Mouse (Mus musculus) c-Kit-negative CD71-positive TER-119-positive erythroid progenitor cells, embryonic 14.5 days (primary cell): ENCODE measurements around the gene Hectd1.

Experiments
- DNase-seq: peaks from one replicate; pipeline ENCODE4 v3.0.0-alpha.2; 2013; ENCODE audit warnings: low read depth, low spot score

The Hectd1 gene

DNA sequence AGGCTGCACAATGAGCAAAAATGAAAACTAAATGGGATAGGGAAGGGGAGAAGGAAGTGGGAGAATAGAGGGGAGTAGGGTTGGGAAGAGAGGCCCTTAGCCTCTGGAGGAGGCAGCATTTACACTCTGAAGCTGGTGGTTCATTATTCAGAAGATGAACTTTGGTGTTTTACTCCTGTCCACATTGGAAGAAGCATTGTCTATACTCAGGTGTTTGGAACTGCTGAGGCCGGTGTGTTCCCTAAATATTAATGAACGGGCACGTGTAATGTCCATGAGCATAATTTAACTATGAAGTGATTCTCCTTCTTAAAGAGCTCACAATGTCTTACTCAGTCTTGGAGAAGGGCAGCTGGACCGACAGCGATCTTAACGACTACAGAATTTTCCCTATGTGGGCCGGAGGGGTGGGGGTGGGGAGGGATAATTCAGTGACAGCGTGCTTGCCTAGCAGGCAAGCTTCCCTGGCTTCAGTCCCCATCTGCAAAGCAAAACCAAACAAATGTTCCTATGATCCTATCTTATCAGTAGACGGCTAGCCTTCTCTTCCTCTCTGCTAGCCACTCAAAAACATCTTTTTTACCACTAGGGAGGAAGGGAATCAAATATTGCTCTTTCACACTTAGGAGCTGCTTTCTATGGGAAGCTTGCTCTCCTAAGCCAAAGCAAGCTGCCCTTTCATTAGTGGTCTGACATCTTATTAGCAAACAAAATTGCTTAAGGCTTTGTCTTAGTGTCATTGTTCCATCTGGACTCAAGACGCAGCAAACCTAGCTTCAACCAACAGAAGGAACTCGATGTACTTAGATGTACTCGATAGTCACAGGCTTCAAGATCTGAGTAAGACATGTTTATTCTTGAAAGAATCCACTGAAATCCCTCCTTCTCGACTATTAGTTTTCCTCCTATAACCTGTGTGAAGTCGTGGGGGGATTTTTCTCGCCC lies 14.5 kb upstream of the Hectd1 start:
- no peak for DNase-seq

DNA sequence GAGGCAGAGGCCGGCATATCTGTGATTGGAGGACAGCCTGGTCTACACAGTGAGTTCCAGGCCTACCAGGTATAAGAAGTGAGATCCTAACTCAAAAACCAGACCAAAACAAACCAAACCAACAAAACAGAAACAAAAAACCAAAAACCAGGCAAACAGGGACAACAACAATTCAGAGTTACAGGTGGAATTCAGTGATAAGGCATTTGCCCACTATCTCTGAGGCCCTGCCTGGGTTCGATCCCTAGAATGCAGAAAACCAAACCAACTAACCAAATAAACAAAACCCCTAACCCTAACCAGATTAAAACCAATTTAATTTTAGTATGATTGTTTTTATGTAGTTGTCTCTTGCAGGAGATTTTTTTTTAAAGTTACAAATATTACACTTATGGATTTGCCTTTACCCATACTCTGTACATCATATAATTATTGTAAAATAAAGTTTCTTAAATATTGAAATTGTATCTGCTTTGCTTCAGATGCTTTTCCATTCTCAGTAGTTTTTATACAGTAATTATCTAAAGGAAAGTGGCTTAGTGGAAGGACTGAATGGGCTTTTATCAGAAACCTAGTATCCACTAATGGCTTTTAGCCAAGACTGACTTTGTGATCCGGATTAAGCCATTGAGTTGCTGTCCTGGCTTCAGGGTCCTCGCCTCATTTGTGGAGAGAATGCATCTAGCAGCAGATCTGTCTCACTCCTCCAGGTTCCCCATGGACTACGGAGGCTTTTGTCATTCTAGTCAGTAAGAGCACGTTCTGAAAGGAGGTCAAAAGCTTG lies 12.9 kb upstream of the Hectd1 start:
- no peak for DNase-seq

DNA sequence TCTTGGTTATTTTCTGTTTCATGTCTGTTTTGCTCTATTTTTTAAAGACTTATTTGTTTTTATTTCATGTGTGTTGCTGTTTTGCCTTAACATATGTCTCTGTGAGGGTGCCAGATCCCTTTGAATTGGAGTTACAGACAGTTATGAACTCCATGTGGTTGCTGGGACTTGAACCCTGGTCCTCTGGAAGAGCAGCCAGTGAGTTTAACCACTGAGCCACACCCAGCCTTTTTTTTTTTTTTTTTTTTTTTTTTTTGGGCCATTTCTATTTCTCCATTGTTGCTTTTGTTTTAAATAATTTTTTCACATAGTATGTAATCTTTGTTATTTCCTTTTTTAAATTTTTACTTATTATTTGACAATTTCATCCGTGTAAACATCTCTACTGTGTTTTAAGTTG lies 10.5 kb upstream of the Hectd1 start:
- no peak for DNase-seq

DNA sequence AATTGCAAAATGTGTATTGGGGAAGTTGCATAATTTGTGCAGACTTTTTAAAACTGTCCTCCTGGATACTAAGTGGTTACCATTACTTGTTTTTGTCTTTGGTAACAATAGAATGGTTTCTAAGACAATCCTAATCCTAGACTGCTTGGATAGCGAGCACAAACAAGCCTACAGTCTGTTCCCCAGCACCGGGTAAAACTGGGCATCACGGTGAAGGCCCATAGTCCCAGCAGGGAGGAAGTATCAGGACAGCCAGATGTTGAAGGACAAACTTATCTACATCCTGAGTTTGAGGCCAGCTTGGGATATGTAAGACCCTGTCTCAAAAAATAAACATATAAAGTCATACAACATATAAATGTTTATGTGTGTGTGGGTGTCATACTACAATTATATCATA lies 5.9 kb upstream of the Hectd1 start:
- no peak for DNase-seq

DNA sequence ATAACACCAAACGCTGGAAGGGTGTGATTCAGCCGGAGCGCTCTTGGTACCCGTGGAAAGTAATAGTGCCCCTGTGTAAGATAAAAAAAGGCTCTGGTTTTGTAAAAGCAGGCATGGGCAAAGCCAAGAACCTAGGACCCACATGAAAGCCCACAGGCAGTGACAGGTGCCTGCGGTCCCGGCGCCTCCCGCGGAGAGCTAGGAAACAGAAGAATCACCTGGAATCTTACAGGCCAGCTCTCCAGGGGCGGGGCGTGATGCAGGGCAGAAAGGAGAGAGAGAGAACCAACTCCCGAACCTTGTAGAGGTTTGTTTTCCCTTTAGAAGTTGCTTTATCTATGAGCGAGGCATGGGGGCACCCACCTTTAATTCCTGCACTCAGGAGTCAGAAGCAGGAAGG lies 2.6 kb upstream of the Hectd1 start:
- no peak for DNase-seq

DNA sequence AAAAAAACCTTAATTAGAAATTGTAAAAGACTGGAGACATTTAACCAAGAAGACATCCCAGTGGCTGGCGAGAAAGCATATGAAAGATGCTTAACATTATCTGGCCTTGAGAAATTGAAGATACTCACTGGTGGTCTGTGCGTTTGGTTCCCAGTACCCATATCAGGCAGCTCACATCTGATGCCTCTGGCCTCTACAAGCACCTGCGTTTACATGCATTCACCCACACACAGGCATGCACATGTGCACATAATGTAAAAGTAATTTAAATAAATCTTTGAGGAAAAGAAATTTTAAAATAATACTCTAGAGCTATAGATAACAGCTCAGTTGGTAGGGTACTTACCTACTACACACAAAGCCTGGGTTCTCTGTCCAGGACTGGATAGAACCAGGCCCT lies 2.0 kb upstream of the Hectd1 start:
- no peak for DNase-seq

DNA sequence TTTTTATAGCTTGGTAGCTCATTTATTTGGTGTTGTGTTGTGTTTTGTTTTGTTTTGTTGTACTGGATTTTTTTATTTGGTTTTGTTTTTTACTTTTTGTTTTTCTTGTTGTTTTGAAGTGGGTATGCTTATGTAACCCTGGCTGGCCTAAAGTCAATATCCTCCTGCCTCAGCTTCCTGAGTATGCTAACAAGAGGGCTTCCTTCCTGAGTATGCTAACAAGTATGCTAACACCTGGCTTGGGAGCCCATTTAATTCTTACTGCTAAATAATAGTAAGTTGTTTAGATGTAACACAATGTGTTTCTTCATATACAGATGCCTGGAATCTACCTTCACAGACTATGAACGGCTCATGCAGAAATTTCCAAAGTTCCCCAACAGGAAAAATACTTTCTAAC lies 1.3 kb upstream of the Hectd1 start:
- DNase-seq: no peak

DNA sequence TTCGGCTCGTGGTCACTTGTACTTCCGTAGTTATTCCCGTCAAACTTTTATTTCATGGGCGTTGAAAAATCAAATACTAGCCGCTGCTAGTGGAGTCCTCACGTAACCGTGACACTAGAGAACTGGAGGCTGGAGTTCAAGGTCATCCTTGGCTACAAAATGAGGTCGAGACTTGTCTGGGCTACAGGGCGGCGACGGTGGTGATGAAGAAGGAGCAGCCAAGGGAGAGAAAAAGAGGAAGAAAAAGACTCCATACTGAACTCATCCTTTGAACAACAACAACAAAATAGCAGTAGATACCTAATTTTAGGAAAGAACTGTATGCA lies 704 bp upstream of the Hectd1 start:
- DNase-seq: no peak

DNA sequence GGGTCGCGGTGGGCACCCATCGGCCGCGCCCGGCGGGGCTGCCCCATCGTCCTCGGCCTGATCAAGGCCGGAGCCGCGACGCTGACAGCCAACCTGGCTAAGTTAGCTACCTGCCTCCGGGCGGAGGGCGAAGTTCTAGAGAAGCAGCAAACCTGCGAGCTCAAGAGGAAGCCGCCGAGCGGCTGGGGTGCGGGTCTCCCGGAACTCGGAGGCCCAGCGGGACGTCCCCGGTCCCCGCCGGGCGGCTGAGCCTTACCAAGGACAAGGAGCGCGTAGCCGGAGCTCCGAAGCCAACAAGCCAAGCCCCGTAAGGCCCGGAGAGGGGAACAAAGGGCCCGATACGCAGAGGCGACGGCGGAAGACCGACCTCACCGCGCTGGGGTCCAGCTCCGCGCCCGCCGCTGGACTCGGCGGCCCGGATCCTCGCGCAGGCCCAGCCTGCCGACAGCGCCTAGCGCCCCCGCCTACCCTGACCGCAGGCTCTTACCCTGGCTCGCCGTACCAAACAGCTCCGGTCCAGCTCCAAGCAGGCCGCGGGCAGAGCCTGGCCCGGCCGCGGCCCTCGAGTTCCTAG lies 533 bp downstream of the Hectd1 start:
- DNase-seq: peak; percentile 51

DNA sequence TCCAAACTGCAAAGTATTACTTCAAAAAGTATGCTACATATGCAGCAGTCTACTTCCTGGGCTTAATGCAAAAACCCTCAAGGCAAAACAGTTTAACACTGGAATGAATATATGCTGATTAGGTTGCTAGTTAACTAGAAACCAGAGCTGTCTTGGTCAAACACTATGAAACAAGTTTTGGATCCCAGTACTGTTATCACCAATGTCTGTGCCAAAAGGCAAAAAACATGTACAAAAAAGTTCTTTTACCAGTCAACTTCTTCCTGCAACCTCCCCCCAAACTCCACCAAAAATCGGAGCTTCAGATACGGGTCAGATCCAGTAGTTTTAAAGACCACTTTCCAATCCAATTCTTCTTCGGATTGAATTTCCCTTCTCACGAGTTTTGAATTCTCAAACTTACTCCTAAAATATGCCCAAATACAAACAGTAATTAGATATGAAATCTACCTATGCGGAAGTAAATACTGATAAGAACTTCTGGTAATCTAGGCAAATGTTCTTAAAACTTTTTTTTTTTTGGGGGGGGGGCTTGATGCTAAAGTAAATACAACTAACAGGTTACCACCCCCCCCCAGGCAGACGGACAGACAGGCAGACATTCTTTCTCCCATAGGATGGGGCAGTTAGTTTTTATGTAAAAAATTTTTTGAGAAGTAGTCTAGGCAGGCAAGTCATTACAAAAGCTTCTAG lies 1.2 kb downstream of the Hectd1 start:
- no peak for DNase-seq

DNA sequence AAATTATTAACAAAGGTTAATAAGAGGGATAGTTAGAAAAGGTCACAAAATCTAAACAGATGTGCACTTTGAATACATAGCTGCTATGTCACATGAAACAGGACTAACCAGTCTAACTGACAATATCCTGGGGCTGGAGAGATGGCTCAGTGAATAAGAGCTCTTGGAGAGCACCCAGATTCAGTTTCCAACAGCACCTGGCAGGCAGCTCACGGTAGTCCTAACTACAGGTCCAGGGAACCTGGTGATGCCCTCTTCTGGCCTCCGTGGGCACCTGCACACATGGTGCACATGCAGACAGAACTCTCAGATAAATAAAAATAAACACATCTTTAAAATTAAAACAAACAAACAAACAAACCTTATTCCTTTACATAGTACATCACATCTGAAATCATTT lies 4.0 kb downstream of the Hectd1 start:
- DNase-seq: no peak

DNA sequence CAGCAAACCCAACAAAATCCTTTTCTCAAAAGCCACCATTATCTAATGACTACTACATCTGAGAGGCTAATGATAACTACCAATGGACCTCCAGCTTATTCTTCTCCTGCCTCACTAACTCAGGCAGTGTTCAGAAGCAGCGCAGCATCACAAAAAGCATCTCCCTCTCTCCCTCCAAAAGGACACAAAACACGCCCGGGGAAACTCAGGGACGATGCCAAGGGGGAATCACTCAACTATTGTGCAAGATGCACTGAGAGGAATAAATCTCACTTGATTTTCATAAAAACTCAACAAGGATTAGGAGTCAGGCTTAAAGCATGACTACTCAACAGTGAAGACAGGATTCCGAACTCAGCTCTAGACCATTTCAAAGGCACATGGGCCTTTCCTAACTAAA lies 6.0 kb downstream of the Hectd1 start:
- no peak for DNase-seq

DNA sequence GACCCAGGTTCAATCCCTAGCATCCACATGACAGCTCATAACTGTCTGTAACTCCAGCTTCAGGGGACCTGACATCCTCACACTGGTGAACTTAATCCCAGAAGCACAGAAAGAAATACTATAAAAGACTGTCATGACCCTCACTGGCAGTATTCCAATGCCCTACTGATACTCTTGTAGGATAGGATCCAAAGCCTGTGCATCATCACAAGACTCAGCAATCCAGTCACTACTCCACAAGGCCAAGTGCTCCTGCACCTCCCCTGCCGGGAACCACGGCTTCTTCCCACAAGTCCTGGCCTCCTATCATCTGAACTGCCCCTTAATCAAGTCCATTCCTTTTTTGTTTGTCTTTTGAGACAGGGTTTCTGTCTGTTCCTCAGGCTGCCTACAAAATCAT lies 6.5 kb downstream of the Hectd1 start:
- DNase-seq: no peak

DNA sequence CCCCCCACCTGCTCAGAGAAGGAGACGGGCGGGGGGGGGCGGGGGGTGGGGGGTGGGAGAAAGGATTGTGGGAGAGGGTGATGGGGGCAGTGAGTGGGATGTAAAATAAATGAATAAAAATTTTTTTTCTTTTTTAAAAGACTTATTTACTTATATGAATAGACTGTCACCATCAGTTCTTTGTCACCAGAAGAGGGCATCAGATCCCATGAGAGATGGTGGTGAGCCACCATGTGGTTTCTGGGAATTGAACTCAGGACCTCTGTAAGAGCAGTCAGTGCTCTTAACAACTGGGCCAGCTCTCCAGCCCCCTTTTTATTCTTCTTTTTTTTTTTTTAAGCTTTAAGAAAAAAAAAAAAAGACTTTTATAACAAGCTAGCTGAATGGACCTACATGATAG lies 7.1 kb downstream of the Hectd1 start:
- no peak for DNase-seq

DNA sequence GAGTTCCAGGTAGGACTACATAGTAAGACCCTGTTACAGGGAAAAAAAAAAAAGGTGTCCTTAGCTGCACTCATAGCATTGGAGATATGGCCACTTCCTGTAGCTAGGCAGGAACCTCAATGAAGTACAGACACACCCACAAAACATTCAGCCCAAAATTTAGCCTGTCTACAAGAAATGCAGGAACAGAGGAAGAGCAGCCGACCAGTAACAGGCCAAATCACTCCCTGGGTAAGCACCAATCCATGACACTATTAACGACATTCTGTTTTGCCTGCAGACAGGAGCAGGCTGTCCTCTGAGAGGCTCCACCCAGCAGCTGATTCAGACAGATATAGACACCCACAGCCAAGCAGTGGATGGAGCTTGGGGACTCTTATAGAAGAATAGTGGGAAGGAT lies 8.1 kb downstream of the Hectd1 start:
- no peak for DNase-seq

DNA sequence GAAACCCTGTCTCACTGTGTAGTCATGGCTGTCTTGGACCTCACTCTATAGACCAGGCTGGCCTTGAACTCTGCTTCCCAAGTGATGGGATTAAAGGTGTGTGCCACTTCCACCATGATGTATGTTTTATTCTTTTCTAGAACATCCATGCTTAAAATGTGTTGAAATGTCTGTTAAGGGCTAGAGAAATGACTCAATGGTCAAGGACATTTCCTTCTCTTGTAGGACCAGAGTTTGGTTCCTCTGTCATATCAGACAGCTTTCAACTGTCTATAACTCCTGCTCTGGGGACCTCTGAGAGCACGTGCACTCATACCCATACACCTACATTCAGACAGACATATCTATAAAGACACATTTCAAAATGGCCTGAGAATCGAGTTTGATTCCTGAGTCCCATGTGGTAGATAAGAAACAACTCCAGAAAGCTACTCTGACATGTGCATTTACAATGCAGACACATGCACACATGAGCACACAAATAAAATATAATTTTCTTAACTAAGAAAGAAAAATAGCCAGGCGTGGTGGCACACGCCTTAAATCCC lies 9.3 kb downstream of the Hectd1 start:
- no peak for DNase-seq

DNA sequence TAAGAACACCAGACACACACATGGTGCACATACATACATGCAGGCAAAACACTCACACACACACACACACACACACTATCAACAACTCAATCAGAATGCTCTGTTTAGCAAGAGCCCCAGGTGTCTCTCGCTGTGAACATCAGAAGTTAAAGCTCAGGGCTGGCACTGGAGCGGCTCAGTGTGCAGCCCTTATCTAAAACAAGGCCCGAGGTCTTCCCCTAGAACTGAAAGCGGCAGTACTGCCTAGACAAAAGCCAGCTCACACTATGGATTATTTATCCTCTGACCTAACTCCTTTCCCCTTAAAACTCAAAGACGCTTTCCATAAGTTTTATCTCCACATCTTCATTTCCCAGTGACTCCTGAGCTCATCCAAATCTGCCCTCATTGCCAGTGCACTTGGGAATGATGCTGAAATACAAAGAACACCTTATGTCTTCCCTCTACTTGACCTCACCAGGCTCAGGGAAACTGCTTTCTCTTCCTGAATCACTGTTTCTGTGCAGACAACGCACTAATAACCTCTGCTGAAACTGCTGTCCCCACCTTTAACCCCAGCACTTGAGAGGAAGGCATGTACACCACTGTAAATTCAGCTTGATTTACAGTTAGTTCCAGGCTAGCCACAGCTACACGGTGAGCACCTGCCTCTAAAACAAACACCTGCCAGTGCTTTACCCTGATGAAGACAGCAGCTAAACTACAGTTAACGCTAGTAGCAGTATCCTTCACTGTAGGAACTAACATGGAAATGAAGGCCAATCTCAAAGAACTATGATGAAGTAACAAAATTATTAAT lies 11.3 kb downstream of the Hectd1 start:
- no peak for DNase-seq

DNA sequence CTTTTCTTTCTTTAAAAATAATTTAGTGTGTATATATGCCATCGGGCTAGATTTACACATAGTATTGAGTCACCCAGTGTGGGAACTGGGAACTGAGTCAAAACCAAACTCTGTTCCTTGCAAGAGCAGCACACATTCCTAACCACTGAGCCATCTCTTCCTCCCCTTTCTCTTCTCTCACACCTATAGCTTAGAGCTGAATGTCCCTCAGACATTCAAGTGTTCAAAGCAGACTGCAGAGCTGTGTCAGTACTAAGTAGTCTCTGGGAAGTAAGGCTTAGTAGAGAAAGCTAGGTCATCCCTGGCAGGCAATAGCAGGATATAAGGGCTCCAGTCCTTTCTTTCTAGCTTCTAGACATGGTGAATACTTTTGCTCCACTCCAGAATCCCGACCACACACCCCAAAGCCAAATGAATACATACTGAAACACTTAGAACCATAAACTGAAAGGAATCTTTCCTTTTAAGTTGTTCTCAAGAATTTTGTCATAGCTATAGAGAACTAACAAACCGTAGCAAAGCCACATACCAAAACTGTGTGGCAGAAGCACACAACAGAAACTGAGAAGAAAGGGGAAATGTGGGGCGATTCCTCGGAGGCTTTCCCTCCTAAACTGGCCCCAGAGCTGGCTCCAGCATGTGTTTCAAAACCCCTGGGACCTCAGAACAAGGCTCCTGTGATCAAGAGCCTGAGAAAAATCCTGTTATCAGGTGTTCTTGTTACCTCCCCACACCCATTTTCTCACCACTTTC lies 17.8 kb downstream of the Hectd1 start:
- DNase-seq: no peak

DNA sequence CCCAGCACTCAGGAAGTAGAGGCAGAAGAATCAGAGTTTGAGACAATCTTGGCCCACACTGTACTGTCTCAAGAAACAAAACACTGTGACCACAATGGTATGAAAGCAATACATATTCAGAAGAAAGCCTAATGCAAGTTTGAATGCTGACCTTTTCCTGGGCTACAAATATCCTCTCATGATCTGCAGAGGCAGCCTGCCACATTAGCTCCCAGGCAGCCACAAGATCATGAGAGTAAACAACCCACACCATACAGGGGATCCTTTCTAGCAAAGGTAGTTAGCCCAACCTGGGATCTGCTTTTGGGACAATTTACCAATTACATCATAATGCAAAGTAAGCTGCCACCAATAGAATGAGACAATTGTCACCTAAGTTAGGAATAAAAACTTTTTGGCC lies 18.8 kb downstream of the Hectd1 start:
- no peak for DNase-seq

DNA sequence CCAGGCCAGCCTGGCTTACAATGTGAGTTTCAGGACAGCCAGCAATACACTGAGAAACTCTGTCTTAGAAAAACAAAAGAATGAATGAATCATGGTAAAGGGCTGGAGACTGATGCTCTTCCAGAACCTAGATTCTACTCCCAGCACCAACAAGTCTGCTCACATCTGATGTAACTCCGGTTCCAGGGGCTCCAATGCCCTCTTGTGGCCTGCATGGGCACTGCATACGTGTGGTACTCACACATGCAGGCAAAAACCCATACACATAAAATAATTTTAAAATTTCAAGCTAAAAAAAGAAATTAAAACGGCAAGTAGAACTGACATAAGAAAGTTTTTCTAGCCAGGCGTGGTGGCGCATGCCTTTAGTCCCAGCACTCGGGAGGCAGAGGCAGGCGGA lies 44.5 kb downstream of the Hectd1 start:
- peak; percentile 28 for DNase-seq
